Comparison of ENCODE assay signal across 28 mouse cellular contexts in genomic region chr7:88425744-88426143, GRCm38 (mm10). TPM values are rescaled to one million over a fixed set of nuclear protein-coding genes. Genes with fewer than 3 reads are reported as not detected.
DNase-seq lines count a peak whose midpoint lies in the region; ATAC-seq and TF ChIP-seq lines count a peak whose summit lies in the region.
"Had no signal": no experiment of that assay in that cellular context is flagged by ENCODE, and none has a peak within 500 bp of the region (broad histone marks: within the 10 kb centered on the region; RNA-seq: fewer than 3 reads in every experiment).

No protein-coding gene starts in this region.

- no peak for TF ChIP-seq CTCF in lung, postnatal 0 days (IDR thresholded peaks at IDR 0.05)
- no peak for TF ChIP-seq CTCF in hindbrain, postnatal 0 days (IDR thresholded peaks at IDR 0.05; ENCODE audit: low read depth)

- no peak overlapping the region for H3K4me3 ChIP-seq in lung, postnatal 0 days (ENCODE audit: low read depth, low read length)
- H3K4me3 ChIP-seq in hindbrain, postnatal 0 days (ENCODE audit: low read length): no peak overlapping the region
- H3K4me3 ChIP-seq: forebrain, embryonic 10.5 days; heart, embryonic 15.5 days; hindbrain, embryonic 13.5 days; neural tube, embryonic 12.5 days had no signal

- ATAC-seq in lung, postnatal 0 days: peak; percentile 53
- ATAC-seq in granulocyte monocyte progenitor cell, adult 5-6 weeks (replicated peaks; ENCODE audit: poor library complexity, severe bottlenecking): 0 out of 2 replicates have a peak, but pooled peaks have one; percentile 4
- ATAC-seq in hindbrain, postnatal 0 days: no peak
- ATAC-seq: CD4-positive, CD25-positive, alpha-beta regulatory T cell, adult 4 months; forebrain, embryonic 16.5 days; inflammation-experienced regulatory T-cells, adult 6 months; Patski had no signal

- no peaks in the 10 kb centered on the region for H3K36me3 ChIP-seq in lung, postnatal 0 days (ENCODE audit: insufficient read depth, low read length)
- no peaks in the 10 kb centered on the region for H3K36me3 ChIP-seq in hindbrain, postnatal 0 days (ENCODE audit: insufficient read depth, low read length)
- H3K36me3 ChIP-seq: forebrain, embryonic 10.5 days; heart, embryonic 15.5 days; hindbrain, embryonic 13.5 days; neural tube, embryonic 12.5 days had no signal

- H3K4me1 ChIP-seq in lung, postnatal 0 days (ENCODE audit: insufficient read depth, low read depth, low read length): no peaks in the 10 kb centered on the region
- no peaks in the 10 kb centered on the region for H3K4me1 ChIP-seq in hindbrain, postnatal 0 days (ENCODE audit: insufficient read depth, low read length)

- no peak overlapping the region for H3K4me2 ChIP-seq in lung, postnatal 0 days (replicated peaks; ENCODE audit: low read depth, low read length)
- H3K4me2 ChIP-seq in hindbrain, postnatal 0 days (ENCODE audit: low read depth, low read length): no peak overlapping the region
- H3K4me2 ChIP-seq: heart, embryonic 15.5 days; hindbrain, embryonic 13.5 days; liver, embryonic 11.5 days; neural tube, embryonic 12.5 days had no signal

- H3K9ac ChIP-seq in lung, postnatal 0 days (replicated peaks; ENCODE audit: low read depth): no peak overlapping the region
- no peak overlapping the region for H3K9ac ChIP-seq in hindbrain, postnatal 0 days (replicated peaks; ENCODE audit: low read length)
- H3K9ac ChIP-seq: heart, embryonic 15.5 days; hindbrain, embryonic 13.5 days; neural tube, embryonic 12.5 days had no signal

- no peak overlapping the region for H3K27ac ChIP-seq in lung, postnatal 0 days (ENCODE audit: low read length)
- no peak overlapping the region for H3K27ac ChIP-seq in hindbrain, postnatal 0 days
- H3K27ac ChIP-seq: forebrain, embryonic 10.5 days; heart, embryonic 15.5 days; hindbrain, embryonic 13.5 days; kidney, postnatal 0 days; neural tube, embryonic 12.5 days had no signal

- peak; percentile 44 for DNase-seq in heart, adult 11 months
- no peak for DNase-seq in heart, adult 18-20 months
- DNase-seq in lung, postnatal 0 days (ENCODE audit: low spot score): peak; percentile 86
- DNase-seq in lung, postnatal 10 days: no peak
- DNase-seq in layer of hippocampus, adult 8-10 months (ENCODE audit: low spot score in 2 of 2): no peak
- no peak for DNase-seq in hindbrain, postnatal 0 days (ENCODE audit: low spot score)
- DNase-seq in thymus, postnatal 14 days: no peak
- DNase-seq: adrenal gland, postnatal 10 days; cerebellum, adult 2 months; cerebellum, postnatal 36 days; embryo, embryonic 11 days; gastrocnemius, postnatal 14 days; heart, postnatal 36 days; kidney, adult 18-20 months; midbrain, embryonic 14.5 days; right cerebral cortex, adult 18-20 months; thymus, adult 2 months had no signal

- peak; percentile 88 for TF ChIP-seq EP300 in lung, postnatal 0 days (IDR thresholded peaks at IDR 0.05)

- no peaks in the 10 kb centered on the region for H3K9me3 ChIP-seq in lung, postnatal 0 days (ENCODE audit: low read length)
- no peaks in the 10 kb centered on the region for H3K9me3 ChIP-seq in hindbrain, postnatal 0 days (ENCODE audit: low read length)
- H3K9me3 ChIP-seq: forebrain, embryonic 10.5 days; heart, embryonic 15.5 days; hindbrain, embryonic 13.5 days; neural tube, embryonic 12.5 days had no signal

- no peaks in the 10 kb centered on the region for H3K27me3 ChIP-seq in lung, postnatal 0 days (replicated peaks; ENCODE audit: insufficient read depth, low read length)
- no peaks in the 10 kb centered on the region for H3K27me3 ChIP-seq in hindbrain, postnatal 0 days (ENCODE audit: insufficient read depth, low read length)
- H3K27me3 ChIP-seq: heart, embryonic 15.5 days; Patski had no signal

- 45% methylated on average over 3 of the region's 3 CpGs for WGBS in lung, postnatal 0 days
- 73% methylated on average over 3 of the region's 3 CpGs for WGBS in hindbrain, postnatal 0 days

RNA-seq across cellular contexts. Expression of gene Rab38, which starts 4.3 kb away (rescaled TPM):
- under 1 TPM in 1 of 2 experiments, not detected in 1; 0.41 TPM for total RNA-seq in heart, adult 18-20 months (2021)
- polyA plus RNA-seq in lung, postnatal 0 days (2015; fragmentation: Nextera tagmentation; extraction: Ambion mirVana): 20.7 and 21.0 TPM in 2 replicates
- 28.2 and 45.6 TPM in 2 replicates for total RNA-seq in granulocyte monocyte progenitor cell, adult 5-6 weeks (2014; fragmentation: Nextera tagmentation)
- 32.4 and 46.0 TPM in 2 replicates for total RNA-seq in granulocyte monocyte progenitor cell, adult 5-6 weeks (2017)
- total RNA-seq in layer of hippocampus, adult 8-10 months (2022): 1 to 10 TPM; 1.3 to 2.3 (median 2.1) TPM
- 1.4 and 2.0 TPM in 2 replicates for total RNA-seq in hindbrain, postnatal 0 days (2014; rRNA removed)
- polyA plus RNA-seq in hindbrain, postnatal 0 days (2015; fragmentation: Nextera tagmentation; extraction: Ambion mirVana): 2.0 and 2.3 TPM in 2 replicates
- polyA plus RNA-seq: CD4-positive, CD25-positive, alpha-beta regulatory T cell, adult 4 months; inflammation-experienced regulatory T-cells, adult 6 months had no signal

Comparison
In these comparisons a context has a peak if more than half of its experiments do, and no peak if none do; other contexts are left out.
1. DNase-seq: peak in heart, adult 11 months (single experiment) and lung, postnatal 0 days (single experiment); none in heart, adult 18-20 months (0 of 2), lung, postnatal 10 days (single experiment), layer of hippocampus, adult 8-10 months (0 of 2), hindbrain, postnatal 0 days (single experiment) and thymus, postnatal 14 days (single experiment).